Mouse (Mus musculus) stomach, embryonic 14.5 days (tissue): Measurements from ENCODE around the gene Tldc1. TPM values are rescaled to one million over a fixed set of nuclear protein-coding genes. Genes with fewer than 3 reads are reported as not detected.
A peak's percentile ranks its signal among the peaks of the same experiment; 100 is the strongest.

Source experiments
- ATAC-seq: fragments of 200-750 bp; cut with Nextera tagmentation; 2 replicates; pipeline ENCODE4 v1.8.0; 2017; ENCODE audit warnings: low read depth, moderate TSS enrichment; ENCODE audit not compliant: insufficient number of reproducible peaks, insufficient read depth, low FRiP score
- H3K27ac ChIP-seq: fragments of 300-500 bp; sonication (generic); 2 replicates; pipeline ENCODE4 v1.5.1; 2014; ENCODE audit warnings: mild to moderate bottlenecking, low read length, moderate library complexity, mixed read lengths
- H3K27me3 ChIP-seq: fragments of 300-500 bp; sonication (generic); 2 replicates; pipeline ENCODE4 v1.6.1; 2014; ENCODE audit warnings: low read length, control low read depth, mixed read lengths; ENCODE audit not compliant: control insufficient read depth, insufficient read depth
- H3K36me3 ChIP-seq: fragments of 300-500 bp; sonication (generic); 2 replicates; pipeline ENCODE4 v1.6.1; 2014; ENCODE audit warnings: mild to moderate bottlenecking, control low read depth, low read length, moderate library complexity, mixed read lengths; ENCODE audit not compliant: control insufficient read depth, insufficient read depth
- H3K4me1 ChIP-seq: fragments of 300-500 bp; sonication (generic); 2 replicates; pipeline ENCODE4 v1.6.1; 2014; ENCODE audit warnings: low read length, control low read depth, mixed read lengths; ENCODE audit not compliant: control insufficient read depth, insufficient read depth
- H3K4me2 ChIP-seq: fragments of 300-500 bp; sonication (generic); replicated peaks from 2 replicates; pipeline ENCODE4 v1.6.1; 2014; ENCODE audit warnings: low read depth, low read length, control low read depth
- H3K4me3 ChIP-seq: fragments of 300-500 bp; sonication (generic); 2 replicates; pipeline ENCODE4 v1.5.1; 2014; ENCODE audit warnings: low read depth, low read length, control low read depth
- H3K9ac ChIP-seq: fragments of 300-500 bp; sonication (generic); replicated peaks from 2 replicates; pipeline ENCODE4 v1.6.1; 2014; ENCODE audit warnings: low read depth, mild to moderate bottlenecking, control low read depth, low read length, moderate library complexity, mixed read lengths
- H3K9me3 ChIP-seq: fragments of 300-500 bp; sonication (generic); 2 replicates; pipeline ENCODE4 v1.6.1; 2016; ENCODE audit warnings: low read depth, low read length, control low read depth; ENCODE audit not compliant: control insufficient read depth
- WGBS: fragments of 180-500 bp; shearing (Covaris S2); extraction: QIAGEN DNeasy Blood & Tissue Kit; methylation state at CpG from one replicate; pipeline ENCODE4 v1.1.7; 2014; 5-methylcytosine and 5-hydroxymethylcytosine counted together
- polyA plus RNA-seq: library from polyadenylated mRNA; unstranded; fragments of >200 nt; fragmentation: Nextera tagmentation; extraction: Ambion mirVana; gene quantifications from 2 replicates; pipeline ENCODE4 v1.2.1, GENCODE M21; 2014

The Tldc1 gene
- polyA plus RNA-seq, 1 experiment from 2014 or later: 11.7 TPM

GRCm38 (mm10) chr8:119819976-119820375, 41.8 kb upstream of the Tldc1 start:
- WGBS: 91% methylated on average over 8 of the region's 8 CpGs
- Histone ChIP-seq H3K27me3 (no peaks in the 10 kb centered on the region), H3K4me3 (no peak overlapping the region), H3K36me3 (peaks cover 17% of the 10 kb centered on the region), H3K27ac (no peak overlapping the region), H3K9me3 (no peaks in the 10 kb centered on the region), H3K4me1 (peaks cover 10% of the 10 kb centered on the region), H3K4me2 (no peak overlapping the region), H3K9ac (no peak overlapping the region)
- no peak for ATAC-seq

- no peak for ATAC-seq
- H3K9ac ChIP-seq: no peak overlapping the region
- no peaks in the 10 kb centered on the region for H3K9me3 ChIP-seq
- peaks cover 17% of the 10 kb centered on the region for H3K36me3 ChIP-seq
- WGBS: 78% methylated on average over 7 of the region's 7 CpGs
- no peak overlapping the region for H3K4me2 ChIP-seq
- H3K4me3 ChIP-seq: no peak overlapping the region
- no peaks in the 10 kb centered on the region for H3K27me3 ChIP-seq
- peaks cover 12% of the 10 kb centered on the region; the same call in 1 of the 2 replicates for H3K4me1 ChIP-seq
- no peak overlapping the region for H3K27ac ChIP-seq
Measured at GRCm38 (mm10) chr8:119819316-119819715, 41.1 kb upstream of the Tldc1 start.

- 40% methylated on average over 12 of the region's 12 CpGs for WGBS
- Histone ChIP-seq H3K27ac (peak overlapping the region; percentile 85; the same call in 1 of the 2 replicates), H3K27me3 (no peaks in the 10 kb centered on the region), H3K9me3 (no peaks in the 10 kb centered on the region), H3K4me3 (no peak overlapping the region), H3K9ac (no peak overlapping the region), H3K4me2 (no peak overlapping the region), H3K36me3 (peaks cover 17% of the 10 kb centered on the region), H3K4me1 (peaks cover 29% of the 10 kb centered on the region)
- ATAC-seq: 0 out of 2 replicates have a peak, but pooled peaks have one; percentile 42
Measured at GRCm38 (mm10) chr8:119817446-119817845, 39.2 kb upstream of the Tldc1 start.

- H3K27me3 ChIP-seq: no peaks in the 10 kb centered on the region
- peaks cover 36% of the 10 kb centered on the region for H3K4me1 ChIP-seq
- no peak for ATAC-seq
- no peak overlapping the region for H3K9ac ChIP-seq
- H3K36me3 ChIP-seq: peaks cover 6% of the 10 kb centered on the region
- H3K4me3 ChIP-seq: no peak overlapping the region
- no peaks in the 10 kb centered on the region for H3K9me3 ChIP-seq
- H3K27ac ChIP-seq: peak overlapping the region; percentile 85; the same call in 1 of the 2 replicates
- H3K4me2 ChIP-seq: no peak overlapping the region
- 72% methylated on average over 6 of the region's 6 CpGs for WGBS
Measured at GRCm38 (mm10) chr8:119816219-119816618, 38.0 kb upstream of the Tldc1 start.

GRCm38 (mm10) chr8:119812650-119813431, 34.6 kb upstream of the Tldc1 start:
- H3K27ac ChIP-seq: peak overlapping the region; percentile 83
- H3K9me3 ChIP-seq: no peaks in the 10 kb centered on the region
- WGBS: 67% methylated on average over 12 of the region's 12 CpGs
- ATAC-seq: peak; percentile 51
- no peak overlapping the region for H3K9ac ChIP-seq
- H3K4me2 ChIP-seq: 0 out of 2 replicates have a peak overlapping the region, but pooled peaks have one; percentile 16
- H3K4me1 ChIP-seq: peaks cover 32% of the 10 kb centered on the region
- H3K36me3 ChIP-seq: peaks cover 5% of the 10 kb centered on the region; the same call in 1 of the 2 replicates
- H3K4me3 ChIP-seq: no peak overlapping the region
- H3K27me3 ChIP-seq: no peaks in the 10 kb centered on the region

GRCm38 (mm10) chr8:119811925-119812324, 33.7 kb upstream of the Tldc1 start:
- ATAC-seq: no peak
- Histone ChIP-seq H3K4me3 (no peak overlapping the region), H3K9ac (no peak overlapping the region), H3K27ac (peak overlapping the region; percentile 83; the same call in 1 of the 2 replicates), H3K4me1 (peaks cover 32% of the 10 kb centered on the region), H3K27me3 (no peaks in the 10 kb centered on the region), H3K36me3 (peaks cover 5% of the 10 kb centered on the region; the same call in 1 of the 2 replicates), H3K4me2 (no peak overlapping the region), H3K9me3 (no peaks in the 10 kb centered on the region)
- 49% methylated on average over 6 of the region's 6 CpGs for WGBS

GRCm38 (mm10) chr8:119810953-119811499, 32.8 kb upstream of the Tldc1 start:
- H3K4me3 ChIP-seq: no peak overlapping the region
- peaks cover 5% of the 10 kb centered on the region; the same call in 1 of the 2 replicates for H3K36me3 ChIP-seq
- H3K27ac ChIP-seq: no peak overlapping the region
- H3K27me3 ChIP-seq: no peaks in the 10 kb centered on the region
- no peaks in the 10 kb centered on the region for H3K9me3 ChIP-seq
- ATAC-seq: no peak
- no peak overlapping the region for H3K4me2 ChIP-seq
- peaks cover 32% of the 10 kb centered on the region for H3K4me1 ChIP-seq
- 83% methylated on average over 14 of the region's 14 CpGs for WGBS
- no peak overlapping the region for H3K9ac ChIP-seq

- no peak overlapping the region for H3K4me3 ChIP-seq
- H3K36me3 ChIP-seq: peaks cover 5% of the 10 kb centered on the region; the same call in 1 of the 2 replicates
- no peak overlapping the region for H3K9ac ChIP-seq
- WGBS: 79% methylated on average over 23 of the region's 23 CpGs
- no peak overlapping the region for H3K4me2 ChIP-seq
- H3K9me3 ChIP-seq: no peaks in the 10 kb centered on the region
- no peaks in the 10 kb centered on the region for H3K27me3 ChIP-seq
- peaks cover 32% of the 10 kb centered on the region for H3K4me1 ChIP-seq
- 0 out of 2 replicates have a peak overlapping the region, but pooled peaks have one; percentile 6 for H3K27ac ChIP-seq
- no peak for ATAC-seq
Measured at GRCm38 (mm10) chr8:119810127-119810868, 32.1 kb upstream of the Tldc1 start.
